Mouse (Mus musculus) embryonic facial prominence, embryonic 13.5 days (tissue): Measurements from ENCODE around the gene Cox8b. TPM values are rescaled to one million over a fixed set of nuclear protein-coding genes. Genes with fewer than 3 reads are reported as not detected.

Source experiments
- ATAC-seq: fragments of 200-750 bp; cut with Nextera tagmentation; 2 replicates; pipeline ENCODE4 v1.8.0; 2017; ENCODE audit warnings: low read depth; ENCODE audit not compliant: insufficient number of reproducible peaks, insufficient read depth, low FRiP score, low TSS enrichment
- H3K27ac ChIP-seq: fragments of 300-500 bp; sonication (generic); 2 replicates; pipeline ENCODE4 v1.5.1; 2015; ENCODE audit warnings: moderate library complexity, mild to moderate bottlenecking, inconsistent platforms
- H3K27me3 ChIP-seq: fragments of 300-500 bp; sonication (generic); 2 replicates; pipeline ENCODE4 v1.6.1; 2015; ENCODE audit warnings: mild to moderate bottlenecking, inconsistent platforms
- H3K36me3 ChIP-seq: fragments of 300-500 bp; sonication (generic); 2 replicates; pipeline ENCODE4 v1.6.1; 2015; ENCODE audit warnings: mild to moderate bottlenecking, inconsistent platforms
- H3K4me1 ChIP-seq: fragments of 300-500 bp; sonication (generic); 2 replicates; pipeline ENCODE4 v1.6.1; 2015; ENCODE audit warnings: inconsistent platforms
- H3K4me2 ChIP-seq: fragments of 300-500 bp; sonication (generic); 2 replicates; pipeline ENCODE4 v1.6.1; 2015; ENCODE audit warnings: moderate library complexity, mild to moderate bottlenecking, inconsistent platforms
- H3K4me3 ChIP-seq: fragments of 300-500 bp; sonication (generic); 2 replicates; pipeline ENCODE4 v1.5.1; 2015; ENCODE audit warnings: mild to moderate bottlenecking, inconsistent platforms
- H3K9ac ChIP-seq: fragments of 300-500 bp; sonication (generic); 2 replicates; pipeline ENCODE4 v1.6.1; 2015; ENCODE audit warnings: mild to moderate bottlenecking, inconsistent platforms
- H3K9me3 ChIP-seq: fragments of 300-500 bp; sonication (generic); 2 replicates; pipeline ENCODE4 v1.6.1; 2016; ENCODE audit warnings: inconsistent platforms
- WGBS: fragments of 180-500 bp; shearing (Covaris S2); methylation state at CpG from one replicate; pipeline ENCODE4 v1.1.7; 2015; ENCODE audit warnings: mixed read lengths; 5-methylcytosine and 5-hydroxymethylcytosine counted together
- polyA plus RNA-seq: library from polyadenylated mRNA; unstranded; fragments of >200 nt; fragmentation: Nextera tagmentation; extraction: Ambion mirVana; gene quantifications from 2 replicates; pipeline ENCODE4 v1.2.1, GENCODE M21; 2015

The Cox8b gene
- 1.2 and 1.9 TPM in 2 replicates for polyA plus RNA-seq

- no peak within 1 kb of the TSS for H3K4me3 ChIP-seq
- no peak within 1 kb of the TSS for H3K4me2 ChIP-seq
- H3K9ac ChIP-seq = 0 out of 2 replicates have a peak within 1 kb of the TSS, but pooled peaks have one; percentile 36
- no peak for ATAC-seq
- no peaks in the 10 kb centered on the region for H3K27me3 ChIP-seq
- H3K36me3 ChIP-seq = peaks cover 33% of the 10 kb centered on the region
- 83% methylated on average over 10 of the region's 10 CpGs for WGBS
- no peak within 1 kb of the TSS for H3K27ac ChIP-seq
- H3K4me1 ChIP-seq = peaks cover 7% of the 10 kb centered on the region; the same call in 1 of the 2 replicates
- no peaks in the 10 kb centered on the region for H3K9me3 ChIP-seq
Observed at GRCm38 (mm10) chr7:140900220-140900619, at the start of gene Cox8b. Gene Cox8b (minus strand): TSS chr7:140900446.

GRCm38 (mm10) chr7:140949255-140949654, 49.0 kb upstream of the Cox8b start:
- H3K4me2 ChIP-seq = no peak overlapping the region
- peak overlapping the region; percentile 9; the same call in 1 of the 2 replicates for H3K4me3 ChIP-seq
- H3K27me3 ChIP-seq = no peaks in the 10 kb centered on the region
- no peak overlapping the region for H3K9ac ChIP-seq
- H3K9me3 ChIP-seq = no peaks in the 10 kb centered on the region
- WGBS = 85% methylated on average over 6 of the region's 6 CpGs
- H3K4me1 ChIP-seq = peaks cover 43% of the 10 kb centered on the region
- no peak for ATAC-seq
- H3K27ac ChIP-seq = peak overlapping the region; percentile 16; the same call in 1 of the 2 replicates
- H3K36me3 ChIP-seq = peaks cover 73% of the 10 kb centered on the region

- Histone ChIP-seq H3K9ac (no peak overlapping the region), H3K27me3 (no peaks in the 10 kb centered on the region), H3K4me3 (no peak overlapping the region), H3K27ac (0 out of 2 replicates have a peak overlapping the region, but pooled peaks have one; percentile 14), H3K9me3 (no peaks in the 10 kb centered on the region), H3K36me3 (peaks cover 79% of the 10 kb centered on the region), H3K4me2 (no peak overlapping the region), H3K4me1 (peaks cover 38% of the 10 kb centered on the region)
- ATAC-seq = no peak
- 90% methylated on average over 8 of the region's 8 CpGs for WGBS
Observed at GRCm38 (mm10) chr7:140948161-140948560, 47.9 kb upstream of the Cox8b start.

- H3K4me1 ChIP-seq = peaks cover 38% of the 10 kb centered on the region
- no peak overlapping the region for H3K4me3 ChIP-seq
- H3K9ac ChIP-seq = no peak overlapping the region
- no peak for ATAC-seq
- 68% methylated on average over 7 of the region's 7 CpGs for WGBS
- no peak overlapping the region for H3K4me2 ChIP-seq
- H3K27ac ChIP-seq = peak overlapping the region; percentile 16; the same call in 1 of the 2 replicates
- H3K9me3 ChIP-seq = no peaks in the 10 kb centered on the region
- H3K36me3 ChIP-seq = peaks cover 72% of the 10 kb centered on the region
- H3K27me3 ChIP-seq = no peaks in the 10 kb centered on the region
Observed at GRCm38 (mm10) chr7:140946980-140947379, 46.7 kb upstream of the Cox8b start.

- Histone ChIP-seq H3K36me3 (peaks cover 68% of the 10 kb centered on the region), H3K9ac (no peak overlapping the region), H3K4me2 (no peak overlapping the region), H3K4me1 (peaks cover 31% of the 10 kb centered on the region), H3K9me3 (no peaks in the 10 kb centered on the region), H3K27me3 (no peaks in the 10 kb centered on the region), H3K27ac (0 out of 2 replicates have a peak overlapping the region, but pooled peaks have one; percentile 16), H3K4me3 (no peak overlapping the region)
- ATAC-seq = no peak
- 88% methylated on average over 10 of the region's 10 CpGs for WGBS
Observed at GRCm38 (mm10) chr7:140946311-140946710, 46.1 kb upstream of the Cox8b start.

- 96% methylated on average over 5 of the region's 5 CpGs for WGBS
- ATAC-seq = no peak
- peaks cover 63% of the 10 kb centered on the region for H3K36me3 ChIP-seq
Observed at GRCm38 (mm10) chr7:140945247-140945646, 45.0 kb upstream of the Cox8b start.

GRCm38 (mm10) chr7:140944236-140944635, 44.0 kb upstream of the Cox8b start:
- H3K4me1 ChIP-seq = peaks cover 37% of the 10 kb centered on the region
- H3K27me3 ChIP-seq = no peaks in the 10 kb centered on the region
- peaks cover 53% of the 10 kb centered on the region for H3K36me3 ChIP-seq
- no peak for ATAC-seq
- no peak overlapping the region for H3K4me2 ChIP-seq
- WGBS = 91% methylated on average over 7 of the region's 7 CpGs
- no peak overlapping the region for H3K4me3 ChIP-seq
- H3K9ac ChIP-seq = no peak overlapping the region
- no peaks in the 10 kb centered on the region for H3K9me3 ChIP-seq
- no peak overlapping the region for H3K27ac ChIP-seq

More at GRCm38 (mm10) chr7:140945247-140945646, 45.0 kb upstream of the Cox8b start:
- Histone ChIP-seq H3K27ac (no peak overlapping the region), H3K9ac (no peak overlapping the region), H3K4me1 (peaks cover 30% of the 10 kb centered on the region), H3K27me3 (no peaks in the 10 kb centered on the region), H3K4me3 (no peak overlapping the region), H3K9me3 (no peaks in the 10 kb centered on the region), H3K4me2 (no peak overlapping the region)

GRCm38 (mm10) chr7:140943356-140943755, 43.1 kb upstream of the Cox8b start:
- ATAC-seq = no peak
- H3K4me3 ChIP-seq = no peak overlapping the region
- no peaks in the 10 kb centered on the region for H3K9me3 ChIP-seq
- H3K9ac ChIP-seq = peak overlapping the region; percentile 0; the same call in 1 of the 2 replicates
- 84% methylated on average over 4 of the region's 4 CpGs for whole genome bisulfite sequencing
- peaks cover 41% of the 10 kb centered on the region for H3K4me1 ChIP-seq
- no peaks in the 10 kb centered on the region for H3K27me3 ChIP-seq
- peak overlapping the region; percentile 94; the same call in 1 of the 2 replicates for H3K27ac ChIP-seq
- peaks cover 44% of the 10 kb centered on the region for H3K36me3 ChIP-seq
- no peak overlapping the region for H3K4me2 ChIP-seq

GRCm38 (mm10) chr7:140942811-140943210, 42.6 kb upstream of the Cox8b start:
- WGBS = 90% methylated on average over 10 of the region's 10 CpGs
- H3K36me3 ChIP-seq = peaks cover 39% of the 10 kb centered on the region
- peak overlapping the region; percentile 94 for H3K27ac ChIP-seq
- no peaks in the 10 kb centered on the region for H3K27me3 ChIP-seq
- H3K4me1 ChIP-seq = peaks cover 41% of the 10 kb centered on the region
- H3K4me2 ChIP-seq = peak overlapping the region; percentile 75
- no peaks in the 10 kb centered on the region for H3K9me3 ChIP-seq
- no peak for ATAC-seq
- H3K9ac ChIP-seq = peak overlapping the region; percentile 0; the same call in 1 of the 2 replicates
- H3K4me3 ChIP-seq = no peak overlapping the region

GRCm38 (mm10) chr7:140942341-140942740, 42.1 kb upstream of the Cox8b start:
- H3K9me3 ChIP-seq = no peaks in the 10 kb centered on the region
- peaks cover 41% of the 10 kb centered on the region for H3K4me1 ChIP-seq
- H3K27ac ChIP-seq = peak overlapping the region; percentile 94
- peak overlapping the region; percentile 57 for H3K4me3 ChIP-seq
- ATAC-seq = no peak
- H3K27me3 ChIP-seq = no peaks in the 10 kb centered on the region
- peaks cover 34% of the 10 kb centered on the region for H3K36me3 ChIP-seq
- peak overlapping the region; percentile 87 for H3K9ac ChIP-seq
- H3K4me2 ChIP-seq = peak overlapping the region; percentile 75
- WGBS = 58% methylated on average over 9 of the region's 9 CpGs

GRCm38 (mm10) chr7:140941222-140942051, 41.2 kb upstream of the Cox8b start, which contains the start of gene Pgghg:
Gene Pgghg (plus strand): TSS chr7:140941391.
- Histone ChIP-seq H3K9ac (peak within 1 kb of the TSS; percentile 87), H3K27ac (peak within 1 kb of the TSS; percentile 94), H3K27me3 (0 out of 2 replicates have a peak, but pooled peaks cover 4% of the 10 kb centered on the region), H3K4me3 (peak within 1 kb of the TSS; percentile 57), H3K4me2 (peak within 1 kb of the TSS; percentile 75), H3K36me3 (peaks cover 25% of the 10 kb centered on the region), H3K4me1 (peaks cover 41% of the 10 kb centered on the region), H3K9me3 (no peaks in the 10 kb centered on the region)
- 3% methylated on average over 33 of the region's 33 CpGs for WGBS
- peak; percentile 82 for ATAC-seq
